Mouse (Mus musculus) embryonic fibroblast, embryonic 13.5 days (primary cell): ENCODE data around the gene Epb41l5.

Experiments used
- CTCF ChIP-seq: IDR thresholded peaks from 2 replicates; pipeline ENCODE4 v1.5.1; 2011; ENCODE audit warnings: mild to moderate bottlenecking, control low read depth, low read length, moderate library complexity, borderline replicate concordance; ENCODE audit not compliant: insufficient read depth
- POLR2A ChIP-seq: IDR thresholded peaks from 2 replicates; pipeline ENCODE4 v1.6.1; 2011; ENCODE audit warnings: low read depth, mild to moderate bottlenecking, control low read depth, low read length, moderate library complexity

- no peak for TF ChIP-seq CTCF
- TF ChIP-seq POLR2A: no peak
These were observed 63.8 kb downstream of the Epb41l5 start for GRCm38 (mm10) chr1:119584974-119585373.
